Comparison of ENCODE assay signal across 9 mouse cellular contexts in the genomic region with DNA sequence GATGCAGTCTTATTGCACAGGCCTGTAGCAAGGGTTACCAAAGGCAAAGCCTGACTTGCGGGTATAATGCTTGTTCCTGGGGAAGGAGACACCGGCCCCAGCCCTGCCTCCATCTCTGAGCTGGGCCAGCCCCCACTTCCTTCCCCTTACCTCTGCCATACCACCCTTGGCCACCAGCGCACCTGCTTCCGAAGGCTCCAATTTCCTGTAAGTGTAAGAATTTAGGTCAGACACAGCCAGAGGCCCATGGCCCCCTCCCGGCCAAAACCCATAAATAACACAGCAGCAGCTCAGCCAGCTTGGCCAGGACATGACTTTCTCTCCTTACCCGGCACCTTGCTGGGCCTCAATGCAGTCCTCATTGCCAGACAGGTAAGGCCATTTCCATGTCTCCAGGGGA.
DNase-seq lines count a peak whose midpoint lies in the region; ATAC-seq and TF ChIP-seq lines count a peak whose summit lies in the region.
"Had no signal": no experiment of that assay in that cellular context is flagged by ENCODE, and none has a peak within 500 bp of the region (broad histone marks: within the 10 kb centered on the region; RNA-seq: fewer than 3 reads in every experiment).

No protein-coding gene starts in this region.

- peak; percentile 79 for ATAC-seq in common myeloid progenitor, adult 5-6 weeks (replicated peaks; ENCODE audit: low read depth, poor library complexity, severe bottlenecking)

- DNase-seq in adrenal gland, adult (ENCODE audit: inconsistent age in 2 of 2, low spot score in 1 of 2), result peak; percentile 34 to 61
- no peak for DNase-seq in adrenal gland, adult 18-20 months (ENCODE audit: low spot score in 2 of 2)
- peak; percentile 27 for DNase-seq in kidney, postnatal 14 days
- DNase-seq in kidney, adult 18-20 months, result no peak
- DNase-seq in thymus, adult 18-20 months, result peak; percentile 52 to 60
- no peak for DNase-seq in left cerebral cortex, adult 2 months (ENCODE audit: extremely low spot score in 1 of 2, low spot score in 2 of 2)
- no peak for DNase-seq in left cerebral cortex, adult 9 months (ENCODE audit: low spot score in 2 of 2)

- intact Hi-C loops in left cerebral cortex, adult 2 months (cut with DNase I), result no loop called here

- no peak; the same call in 1 of the 2 replicates for TF ChIP-seq CTCF in left cerebral cortex, adult 2 months (IDR thresholded peaks at IDR 0.05)

- H3K4me3 ChIP-seq in left cerebral cortex, adult 2 months, result no peak overlapping the region
- H3K4me3 ChIP-seq: embryonic facial prominence, embryonic 12.5 days had no signal

- no peak overlapping the region for H3K27ac ChIP-seq in left cerebral cortex, adult 2 months
- H3K27ac ChIP-seq: embryonic facial prominence, embryonic 12.5 days had no signal

Comparison
In these comparisons a context has a peak if more than half of its experiments do, and no peak if none do; other contexts are left out.
1. DNase-seq: peak in adrenal gland, adult (2 of 2), kidney, postnatal 14 days (single experiment) and thymus, adult 18-20 months (2 of 2); none in adrenal gland, adult 18-20 months (0 of 2), kidney, adult 18-20 months (single experiment), left cerebral cortex, adult 2 months (0 of 2) and left cerebral cortex, adult 9 months (0 of 2).